Mouse (Mus musculus): ENCODE measurements at regions not wholly inside any gene's neighbourhood (a gene's known extent, or its start where the extent isn't known, plus 50 kb on each side); places are given as distances from the start of the nearest gene placed in this dataset.

DNA sequence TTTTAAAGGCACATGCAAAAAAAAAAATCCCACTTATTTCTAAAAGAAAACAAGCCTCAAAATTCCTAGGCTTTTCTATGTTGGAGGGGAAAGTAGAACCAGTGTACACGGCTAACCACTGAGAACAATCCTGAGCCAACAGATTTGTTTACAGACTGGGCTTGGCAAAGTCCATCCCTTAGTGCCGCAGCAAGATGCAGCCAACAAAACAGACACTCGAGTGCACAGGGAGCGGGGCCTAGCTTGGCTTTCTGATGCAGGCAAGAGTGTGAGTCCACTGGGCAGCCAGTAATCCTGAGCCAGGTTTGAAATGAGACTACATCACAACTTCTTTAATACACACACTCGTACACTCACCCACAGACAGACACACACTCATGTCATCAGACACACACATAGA is 133.9 kb upstream of the Klf14 start:
- peaks cover 14% of the 10 kb centered on the region for H3K4me1 ChIP-seq (replicated peaks; ENCODE audit: control insufficient read depth, insufficient read depth, low read length)
- H3K4me3 ChIP-seq (ENCODE audit: control insufficient read depth, insufficient read depth, low read length): no peak overlapping the region
- no peak for DNase-seq
- WGBS: 90% methylated on average over 5 of the region's 5 CpGs
- H3K27me3 ChIP-seq (ENCODE audit: control insufficient read depth, insufficient read depth, low read length): no peaks in the 10 kb centered on the region
- no peak overlapping the region for H3K27ac ChIP-seq (ENCODE audit: control insufficient read depth, insufficient read depth, low read length)
- no peak for TF ChIP-seq POLR2A (IDR thresholded peaks at IDR 0.05; ENCODE audit: control insufficient read depth, extremely low read depth, insufficient read depth, low read length, poor library complexity)
- TF ChIP-seq CTCF (IDR thresholded peaks at IDR 0.05; ENCODE audit: borderline replicate concordance, control insufficient read depth, extremely low read depth, insufficient read depth, low read length, poor library complexity): no peak
- 0 out of 2 replicates have a peak, but pooled peaks cover 3% of the 10 kb centered on the region for H3K36me3 ChIP-seq (ENCODE audit: control insufficient read depth, insufficient read depth, low read length)

DNA sequence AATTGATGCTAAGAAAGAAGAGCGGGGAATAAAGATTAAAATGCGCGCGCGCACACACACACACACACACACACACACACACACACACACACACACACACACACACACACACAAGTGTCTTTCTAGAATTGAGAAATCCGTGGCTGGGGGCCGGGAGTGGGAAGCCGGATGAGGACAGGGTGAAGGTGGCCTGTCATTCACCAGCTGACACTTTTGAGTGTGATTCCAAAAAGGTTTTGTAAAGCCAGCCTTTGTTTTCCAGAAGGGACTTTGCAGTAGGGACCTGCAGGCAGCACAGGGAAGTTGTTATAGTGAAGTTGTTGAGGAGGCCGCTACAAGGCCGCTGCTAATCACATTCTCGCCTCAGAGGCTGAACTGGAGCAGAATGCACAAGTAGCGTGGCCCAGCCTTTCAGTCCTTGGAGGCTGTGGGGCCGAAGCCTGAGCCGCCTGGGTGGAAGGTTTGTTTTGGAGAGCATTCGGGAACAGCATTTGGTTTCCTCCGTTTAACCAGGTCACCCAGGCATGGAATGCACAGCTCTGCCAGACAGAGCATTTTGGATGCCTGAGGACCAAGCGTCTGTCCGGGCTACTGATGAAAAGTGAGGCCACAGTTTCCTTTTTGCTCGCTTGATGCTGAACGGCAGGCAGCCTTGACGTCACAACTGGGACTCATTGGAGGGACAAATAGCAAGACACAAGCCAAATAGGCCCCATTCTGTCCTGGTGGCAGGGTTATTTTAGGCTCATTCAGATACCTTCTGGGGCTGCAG is 137.3 kb upstream of the Klf14 start:
- DNase-seq: no peak
- 93% methylated on average over 21 of the region's 21 CpGs for WGBS

DNA sequence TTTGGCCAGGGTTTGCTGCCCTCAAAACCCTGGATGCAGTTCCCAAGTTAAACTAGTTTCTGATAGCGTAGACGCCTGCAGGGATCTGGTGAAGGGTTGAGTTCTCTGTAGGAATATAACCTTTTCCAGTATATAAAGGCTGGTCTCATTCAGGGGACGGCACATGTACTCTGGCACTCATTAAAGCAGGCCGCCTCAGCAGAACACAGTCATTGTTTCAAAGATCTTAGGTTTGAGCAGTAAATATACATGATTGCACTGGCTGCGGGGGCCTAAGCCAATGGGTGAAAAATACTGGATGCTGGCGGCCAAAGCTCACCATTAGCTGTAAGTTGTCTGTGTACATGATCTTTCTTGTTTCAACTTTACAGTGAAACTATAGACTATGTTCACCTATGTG is 137.9 kb upstream of the Klf14 start:
- H3K4me1 ChIP-seq (replicated peaks; ENCODE audit: control insufficient read depth, insufficient read depth, low read length): peaks cover 18% of the 10 kb centered on the region
- TF ChIP-seq CTCF (IDR thresholded peaks at IDR 0.05; ENCODE audit: borderline replicate concordance, control insufficient read depth, extremely low read depth, insufficient read depth, low read length, poor library complexity) (no peak), POLR2A (IDR thresholded peaks at IDR 0.05; ENCODE audit: control insufficient read depth, extremely low read depth, insufficient read depth, low read length, poor library complexity) (no peak)
- H3K36me3 ChIP-seq (ENCODE audit: control insufficient read depth, insufficient read depth, low read length): no peaks in the 10 kb centered on the region
- no peak for DNase-seq
- WGBS: 95% methylated on average over 6 of the region's 6 CpGs
- no peaks in the 10 kb centered on the region for H3K27me3 ChIP-seq (ENCODE audit: control insufficient read depth, insufficient read depth, low read length)
- H3K27ac ChIP-seq (ENCODE audit: control insufficient read depth, insufficient read depth, low read length): no peak overlapping the region
- H3K4me3 ChIP-seq (ENCODE audit: control insufficient read depth, insufficient read depth, low read length): no peak overlapping the region

More for the DNA sequence above, 137.3 kb upstream of the Klf14 start:
- H3K27me3 ChIP-seq (ENCODE audit: control insufficient read depth, insufficient read depth, low read length): no peaks in the 10 kb centered on the region
- no peak overlapping the region for H3K27ac ChIP-seq (ENCODE audit: control insufficient read depth, insufficient read depth, low read length)
- TF ChIP-seq POLR2A (IDR thresholded peaks at IDR 0.05; ENCODE audit: control insufficient read depth, extremely low read depth, insufficient read depth, low read length, poor library complexity) (no peak), CTCF (IDR thresholded peaks at IDR 0.05; ENCODE audit: borderline replicate concordance, control insufficient read depth, extremely low read depth, insufficient read depth, low read length, poor library complexity) (no peak)
- no peak overlapping the region for H3K4me3 ChIP-seq (ENCODE audit: control insufficient read depth, insufficient read depth, low read length)
- peaks cover 16% of the 10 kb centered on the region for H3K4me1 ChIP-seq (replicated peaks; ENCODE audit: control insufficient read depth, insufficient read depth, low read length)
- H3K36me3 ChIP-seq (ENCODE audit: control insufficient read depth, insufficient read depth, low read length): no peaks in the 10 kb centered on the region

DNA sequence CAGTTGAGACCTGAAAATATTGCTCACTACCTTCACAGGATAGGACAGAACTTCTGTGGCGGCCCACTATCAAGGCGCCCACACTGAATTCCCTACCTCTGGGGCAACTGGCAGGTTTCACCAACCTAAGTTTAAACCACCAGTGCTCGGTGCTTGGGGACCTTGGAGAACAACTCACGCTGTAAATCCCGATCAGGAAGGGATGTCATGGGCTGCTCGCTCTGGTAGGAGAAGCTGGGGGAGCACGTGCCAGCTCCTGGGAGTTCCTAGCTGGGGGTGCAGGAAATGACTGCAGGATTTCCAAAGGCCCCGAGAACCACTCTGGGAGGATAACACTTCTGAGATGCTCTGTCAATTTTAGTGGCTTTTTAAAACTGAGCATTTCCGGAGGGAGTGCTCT is 138.4 kb upstream of the Klf14 start:
- TF ChIP-seq POLR2A (IDR thresholded peaks at IDR 0.05; ENCODE audit: control insufficient read depth, extremely low read depth, insufficient read depth, low read length, poor library complexity): no peak
- TF ChIP-seq CTCF (IDR thresholded peaks at IDR 0.05; ENCODE audit: borderline replicate concordance, control insufficient read depth, extremely low read depth, insufficient read depth, low read length, poor library complexity): no peak
- Histone ChIP-seq H3K36me3 (ENCODE audit: control insufficient read depth, insufficient read depth, low read length) (no peaks in the 10 kb centered on the region), H3K27me3 (ENCODE audit: control insufficient read depth, insufficient read depth, low read length) (no peaks in the 10 kb centered on the region), H3K4me3 (ENCODE audit: control insufficient read depth, insufficient read depth, low read length) (no peak overlapping the region), H3K4me1 (replicated peaks; ENCODE audit: control insufficient read depth, insufficient read depth, low read length) (peaks cover 18% of the 10 kb centered on the region), H3K27ac (ENCODE audit: control insufficient read depth, insufficient read depth, low read length) (no peak overlapping the region)
- no peak for DNase-seq
- 83% methylated on average over 9 of the region's 9 CpGs for WGBS

DNA sequence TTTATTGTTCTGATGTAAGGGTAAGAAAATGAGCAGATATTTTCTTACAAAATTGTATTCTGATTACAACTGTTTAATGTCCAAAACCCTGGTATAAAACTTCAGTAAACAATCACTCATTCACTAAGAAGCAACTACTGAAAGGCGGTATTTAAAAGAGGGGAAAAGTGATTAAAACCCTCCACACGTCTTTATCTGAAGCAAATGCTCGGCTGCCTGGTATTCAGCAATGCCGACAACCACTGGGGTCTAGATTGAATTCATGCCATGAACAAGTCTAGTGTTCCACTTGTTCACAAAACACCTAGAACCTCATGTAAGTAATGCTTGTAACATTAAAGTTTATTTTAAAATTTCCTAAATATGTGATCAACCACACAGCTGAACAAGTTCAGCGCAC is 139.2 kb upstream of the Klf14 start:
- 94% methylated on average over 5 of the region's 5 CpGs for WGBS
- Histone ChIP-seq H3K4me3 (ENCODE audit: control insufficient read depth, insufficient read depth, low read length) (no peak overlapping the region), H3K36me3 (ENCODE audit: control insufficient read depth, insufficient read depth, low read length) (no peaks in the 10 kb centered on the region), H3K27me3 (ENCODE audit: control insufficient read depth, insufficient read depth, low read length) (no peaks in the 10 kb centered on the region), H3K27ac (ENCODE audit: control insufficient read depth, insufficient read depth, low read length) (no peak overlapping the region), H3K4me1 (replicated peaks; ENCODE audit: control insufficient read depth, insufficient read depth, low read length) (peaks cover 18% of the 10 kb centered on the region)
- TF ChIP-seq POLR2A (IDR thresholded peaks at IDR 0.05; ENCODE audit: control insufficient read depth, extremely low read depth, insufficient read depth, low read length, poor library complexity) (no peak), CTCF (IDR thresholded peaks at IDR 0.05; ENCODE audit: borderline replicate concordance, control insufficient read depth, extremely low read depth, insufficient read depth, low read length, poor library complexity) (no peak)
- DNase-seq: no peak

DNA sequence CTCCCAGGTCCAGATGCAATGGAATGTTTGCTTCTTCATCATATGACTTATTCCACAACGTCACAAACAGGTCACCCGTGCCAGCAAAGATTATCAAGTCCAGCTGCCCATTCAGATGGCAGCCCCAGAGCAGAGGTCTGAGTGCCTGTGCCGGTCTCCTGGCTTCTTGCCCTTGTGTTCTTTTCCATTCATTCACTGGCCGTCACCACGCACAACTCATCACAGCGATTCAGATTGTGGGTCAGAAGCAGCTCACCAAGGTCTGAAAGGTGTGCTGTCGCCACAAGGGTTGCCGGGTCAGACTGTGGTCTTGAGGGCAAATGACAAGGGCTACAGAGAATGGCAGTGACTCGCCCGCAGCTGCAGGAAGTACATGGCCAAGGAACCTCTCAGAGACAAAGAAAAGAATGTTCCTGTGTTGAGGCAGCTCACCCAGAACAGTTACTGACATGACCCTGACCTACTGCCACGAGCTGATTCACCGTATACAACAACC is 141.3 kb upstream of the Klf14 start:
- TF ChIP-seq POLR2A (IDR thresholded peaks at IDR 0.05; ENCODE audit: control insufficient read depth, extremely low read depth, insufficient read depth, low read length, poor library complexity) (no peak), CTCF (IDR thresholded peaks at IDR 0.05; ENCODE audit: borderline replicate concordance, control insufficient read depth, extremely low read depth, insufficient read depth, low read length, poor library complexity) (no peak)
- no peak for DNase-seq
- no peak overlapping the region for H3K4me3 ChIP-seq (ENCODE audit: control insufficient read depth, insufficient read depth, low read length)

More for the DNA sequence above, 141.3 kb upstream of the Klf14 start:
- Histone ChIP-seq H3K36me3 (ENCODE audit: control insufficient read depth, insufficient read depth, low read length) (no peaks in the 10 kb centered on the region), H3K27ac (ENCODE audit: control insufficient read depth, insufficient read depth, low read length) (peak overlapping the region; percentile 80), H3K27me3 (ENCODE audit: control insufficient read depth, insufficient read depth, low read length) (no peaks in the 10 kb centered on the region), H3K4me1 (replicated peaks; ENCODE audit: control insufficient read depth, insufficient read depth, low read length) (peaks cover 18% of the 10 kb centered on the region)
- WGBS: 61% methylated on average over 12 of the region's 12 CpGs

Measured in thymus, adult 2 months (tissue).